Mouse (Mus musculus): ENCODE results near the gene Ttc7b.

Gene Ttc7b

GRCm38 (mm10) chr12:100325618-100326017 lies 195.0 kb downstream of the Ttc7b start:
- no peak for DNase-seq

GRCm38 (mm10) chr12:100325212-100325611 lies 195.4 kb downstream of the Ttc7b start:
- no peak for DNase-seq

- peak in 1 of 2 experiments; percentile 39 for DNase-seq
These were observed 197.0 kb downstream of the Ttc7b start for GRCm38 (mm10) chr12:100323641-100324040.

- no peak for DNase-seq
These were observed 198.4 kb downstream of the Ttc7b start for GRCm38 (mm10) chr12:100322225-100322624.

- DNase-seq = no peak
These were observed 199.1 kb downstream of the Ttc7b start for GRCm38 (mm10) chr12:100321545-100321944.

GRCm38 (mm10) chr12:100319746-100320145 lies 200.9 kb downstream of the Ttc7b start:
- DNase-seq = no peak

GRCm38 (mm10) chr12:100317936-100318335 lies 202.7 kb downstream of the Ttc7b start:
- no peak for DNase-seq

- no peak for DNase-seq
These were observed 204.5 kb downstream of the Ttc7b start for GRCm38 (mm10) chr12:100316094-100316493.

- DNase-seq = no peak
These were observed 205.3 kb downstream of the Ttc7b start for GRCm38 (mm10) chr12:100315119-100315885.

- no peak for DNase-seq
These were observed 206.7 kb downstream of the Ttc7b start for GRCm38 (mm10) chr12:100313785-100314375.

- DNase-seq = no peak
These were observed 207.4 kb downstream of the Ttc7b start for GRCm38 (mm10) chr12:100313209-100313608.

- DNase-seq = no peak
These were observed 209.9 kb downstream of the Ttc7b start for GRCm38 (mm10) chr12:100310471-100311392.

- DNase-seq = no peak
These were observed 211.4 kb downstream of the Ttc7b start for GRCm38 (mm10) chr12:100309201-100309600.

GRCm38 (mm10) chr12:100307501-100308260 lies 212.9 kb downstream of the Ttc7b start:
- DNase-seq = peak; percentile 71 to 87

- no peak for DNase-seq
These were observed 214.3 kb downstream of the Ttc7b start for GRCm38 (mm10) chr12:100306336-100306735.

GRCm38 (mm10) chr12:100305051-100305673 lies 215.5 kb downstream of the Ttc7b start:
- DNase-seq = no peak

- no peak for DNase-seq
These were observed 216.3 kb downstream of the Ttc7b start for GRCm38 (mm10) chr12:100304280-100304679.

GRCm38 (mm10) chr12:100303141-100303540 lies 217.5 kb downstream of the Ttc7b start:
- no peak for DNase-seq

GRCm38 (mm10) chr12:100300446-100300845 lies 220.2 kb downstream of the Ttc7b start:
- no peak for DNase-seq

- DNase-seq = peak; percentile 62 to 78
These were observed 221.3 kb downstream of the Ttc7b start for GRCm38 (mm10) chr12:100299322-100299726.

GRCm38 (mm10) chr12:100298788-100299187 lies 221.8 kb downstream of the Ttc7b start:
- DNase-seq = no peak

GRCm38 (mm10) chr12:100297961-100298360 lies 222.7 kb downstream of the Ttc7b start:
- no peak for DNase-seq

Data from lung, postnatal 4 days (tissue).